Mouse (Mus musculus) testis, adult 2 months (tissue): ENCODE measurements around the gene Mrgpra1.

Source experiments
- CTCF ChIP-seq: fragments of 200-500 bp; IDR thresholded peaks from 2 replicates; pipeline ENCODE4 v1.5.1; 2012; ENCODE audit warnings: low read depth, mild to moderate bottlenecking, inconsistent platforms, low read length, moderate library complexity; ENCODE audit not compliant: control insufficient read depth, insufficient read depth, insufficient replicate concordance
- POLR2A ChIP-seq: fragments of 200-500 bp; IDR thresholded peaks from 2 replicates; pipeline ENCODE4 v1.6.1; 2012; ENCODE audit warnings: low read depth, mild to moderate bottlenecking, inconsistent platforms, low read length, moderate library complexity; ENCODE audit not compliant: control insufficient read depth

- TF ChIP-seq POLR2A (no peak), CTCF (no peak)
Observed at GRCm38 (mm10) chr7:47354140-47354539, at the start of gene Mrgpra1.
